Mouse (Mus musculus): ENCODE measurements at regions not wholly inside any gene's neighbourhood (a gene's known extent, or its start where the extent isn't known, plus 50 kb on each side); places are given as distances from the start of the nearest gene placed in this dataset.
"Not testable (repeated sequence)": the region's sequence is repeated elsewhere in the genome, so short reads cannot be mapped to it uniquely, and the experiment has no call there.

- no peak for TF ChIP-seq CTCF (IDR thresholded peaks at IDR 0.05; ENCODE audit: insufficient read depth, low read length)
- no peak for TF ChIP-seq POLR2A (IDR thresholded peaks at IDR 0.05; ENCODE audit: borderline replicate concordance, extremely low read depth, low read depth, low read length)
- 47% methylated on average over 12 of the region's 12 CpGs for WGBS
- Histone ChIP-seq H3K4me3 (replicated peaks; ENCODE audit: extremely low read depth, low read depth, low read length) (no peak overlapping the region), H3K4me1 (ENCODE audit: control insufficient read depth, insufficient read depth, low read length) (no peaks in the 10 kb centered on the region)
- no peak for DNase-seq
These were observed 61.8 kb upstream of the Gadl1 start for GRCm38 (mm10) chr9:115847289-115848074.

- 68% methylated on average over 5 of the region's 5 CpGs for WGBS
- DNase-seq; H3K4me3 ChIP-seq (replicated peaks; ENCODE audit: extremely low read depth, low read depth, low read length); H3K4me1 ChIP-seq (ENCODE audit: control insufficient read depth, insufficient read depth, low read length): not testable (repeated sequence)
These were observed 55.9 kb upstream of the Gadl1 start for GRCm38 (mm10) chr9:115853210-115853842.

- no peak overlapping the region for H3K4me3 ChIP-seq (replicated peaks; ENCODE audit: extremely low read depth, low read depth, low read length)
- no peak for DNase-seq
- 63% methylated on average over 7 of the region's 7 CpGs for WGBS
- TF ChIP-seq POLR2A (IDR thresholded peaks at IDR 0.05; ENCODE audit: borderline replicate concordance, extremely low read depth, low read depth, low read length), result no peak
- H3K4me1 ChIP-seq (ENCODE audit: control insufficient read depth, insufficient read depth, low read length), result no peaks in the 10 kb centered on the region; the same call in none of the 2 replicates
These were observed 52.0 kb upstream of the Gadl1 start for GRCm38 (mm10) chr9:115857301-115857700.

GRCm38 (mm10) chr9:115858848-115859247, 50.4 kb upstream of the Gadl1 start:
- 68% methylated on average over 3 of the region's 3 CpGs for WGBS
- Histone ChIP-seq H3K4me1 (ENCODE audit: control insufficient read depth, insufficient read depth, low read length) (no peaks in the 10 kb centered on the region; the same call in 1 of the 2 replicates), H3K4me3 (replicated peaks; ENCODE audit: extremely low read depth, low read depth, low read length) (no peak overlapping the region)
- TF ChIP-seq CTCF (IDR thresholded peaks at IDR 0.05; ENCODE audit: insufficient read depth, low read length) (peak; percentile 36; the same call in 1 of the 2 replicates), POLR2A (IDR thresholded peaks at IDR 0.05; ENCODE audit: borderline replicate concordance, extremely low read depth, low read depth, low read length) (no peak)
- no peak for DNase-seq
